Mouse (Mus musculus): ENCODE measurements around the gene Cradd.
A peak's percentile ranks its signal among the peaks of the same experiment; 100 is the strongest.

Cradd gene

DNA sequence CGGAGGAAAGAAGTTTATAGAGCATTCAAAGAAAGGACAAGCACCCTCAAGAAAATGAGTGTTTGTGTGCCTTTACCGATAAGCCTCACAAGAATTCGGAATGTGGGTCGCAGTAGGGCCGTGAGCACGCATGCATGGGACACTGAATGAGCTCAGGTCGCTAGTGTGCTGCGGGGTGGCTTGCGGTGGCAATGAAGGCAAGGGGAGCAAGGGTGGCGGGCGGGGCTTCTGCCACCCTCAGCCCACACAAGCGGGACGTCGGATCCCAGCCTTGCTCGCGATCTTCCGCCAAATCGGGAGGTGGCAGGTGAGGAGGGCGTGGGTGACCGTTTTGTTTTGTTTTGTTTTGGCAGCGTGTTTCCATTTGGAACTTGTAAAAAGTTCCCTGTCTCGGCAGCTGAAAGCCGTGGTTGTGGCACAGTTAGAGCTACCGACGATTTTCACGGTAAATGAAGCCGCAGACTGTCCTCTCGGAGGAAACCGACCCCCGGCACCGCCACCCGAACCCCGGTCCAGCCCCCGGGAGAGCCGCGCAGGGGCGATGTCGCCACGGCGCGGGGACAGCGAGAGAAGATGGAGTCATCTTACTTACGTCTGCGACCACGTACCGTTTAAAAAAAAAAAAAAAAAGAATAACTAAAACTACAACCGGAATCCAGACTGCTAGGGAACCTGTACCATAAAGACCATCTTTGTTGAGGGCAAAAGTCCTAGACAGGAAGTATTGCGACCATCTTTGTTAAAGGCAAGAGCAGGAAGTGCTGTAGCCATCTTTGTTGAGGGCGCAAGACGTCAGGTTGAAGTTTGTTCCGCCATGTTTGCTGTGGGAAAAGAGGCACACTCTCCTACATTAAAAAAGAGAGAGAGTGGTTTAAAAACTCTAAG lies at the start of gene Cradd:
Gene Cradd (minus strand): TSS at position 741 of the 885 bp plus-strand sequence.
- DNase-seq (ENCODE audit: low read depth in 1 of 2, low spot score in 2 of 2), result peak in 1 of 2 experiments; percentile 62

DNA sequence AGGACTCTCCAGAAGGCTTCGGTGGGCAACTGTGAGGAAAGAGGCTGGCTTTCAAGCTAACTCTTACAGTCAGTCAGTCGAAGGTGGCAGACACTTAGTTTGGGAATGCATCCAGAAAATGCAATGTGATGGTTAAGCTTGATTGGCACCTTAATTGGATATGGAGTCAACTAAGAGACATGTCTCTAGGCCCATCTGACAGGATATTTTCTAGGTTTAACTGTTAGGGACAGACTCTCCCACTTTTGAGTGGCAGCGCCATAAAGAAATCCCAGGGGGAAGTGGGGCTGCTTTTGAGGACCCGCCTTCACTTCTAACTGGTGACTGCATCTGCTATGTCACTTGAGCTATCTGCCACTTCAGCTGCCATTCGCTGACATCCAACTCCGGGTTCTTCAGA lies 49.4 kb upstream of the Cradd start:
- DNase-seq (ENCODE audit: low read depth in 1 of 2, low spot score in 2 of 2), result no peak

DNA sequence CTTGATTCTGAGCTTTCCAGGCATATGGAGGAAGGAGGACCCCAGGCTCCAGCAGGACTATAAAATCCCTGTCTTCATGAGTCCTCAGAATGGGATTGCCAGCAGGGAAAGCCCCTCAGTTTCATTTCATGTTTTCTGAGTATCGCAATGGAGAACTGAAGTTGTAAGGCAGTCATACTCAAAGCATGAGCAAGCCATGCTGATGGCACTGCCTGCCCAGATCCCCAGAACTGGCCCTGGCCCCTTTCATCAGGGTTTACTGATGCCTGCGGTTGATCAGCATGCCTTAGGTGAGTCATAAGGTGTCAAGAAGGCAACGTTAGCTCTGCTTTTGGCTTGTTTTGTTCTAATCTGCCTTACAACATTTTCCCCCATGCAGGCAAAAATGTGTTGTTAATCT lies 48.0 kb upstream of the Cradd start:
- DNase-seq (ENCODE audit: low read depth in 1 of 2, low spot score in 2 of 2), result peak; percentile 31 to 47

DNA sequence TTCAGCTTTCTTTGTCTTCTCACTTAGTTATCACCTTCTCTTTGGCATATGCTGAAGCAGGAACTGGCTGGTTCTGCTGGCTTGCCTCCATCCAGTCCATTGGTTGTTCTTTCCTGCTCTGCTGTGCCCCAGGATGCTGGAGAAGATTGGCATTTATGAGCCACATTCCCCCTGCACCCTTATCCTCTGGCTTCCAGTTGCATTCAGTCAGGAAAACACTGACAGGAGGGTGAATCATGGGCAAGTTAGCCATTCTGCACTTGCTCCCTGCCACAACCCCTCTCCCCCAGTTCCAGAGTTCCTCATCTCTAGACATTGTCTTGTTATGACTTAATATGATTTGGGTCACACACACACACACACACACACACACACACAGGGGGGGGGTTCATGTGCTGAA lies 45.3 kb upstream of the Cradd start:
- no peak for DNase-seq (ENCODE audit: low read depth in 1 of 2, low spot score in 2 of 2)

DNA sequence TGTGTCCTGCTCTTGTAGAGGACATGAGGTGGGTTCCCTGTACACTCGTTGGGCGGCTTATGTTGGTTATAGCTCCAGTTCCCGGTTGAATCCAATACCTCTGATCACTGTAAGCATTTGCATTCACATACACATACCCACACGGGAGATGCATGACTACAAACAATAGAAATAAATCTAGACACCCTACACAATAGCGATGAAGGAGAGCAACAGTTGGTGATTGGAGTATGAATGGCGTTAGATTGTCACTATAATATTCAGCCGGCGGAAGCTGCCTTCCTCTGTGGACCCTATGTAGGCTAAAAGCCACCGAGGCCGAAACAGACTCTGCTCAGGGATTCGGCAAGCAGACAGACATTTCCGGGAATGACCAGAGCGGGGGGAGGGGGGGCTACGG lies 44.2 kb upstream of the Cradd start:
- no peak for DNase-seq (ENCODE audit: low read depth in 1 of 2, low spot score in 2 of 2)

DNA sequence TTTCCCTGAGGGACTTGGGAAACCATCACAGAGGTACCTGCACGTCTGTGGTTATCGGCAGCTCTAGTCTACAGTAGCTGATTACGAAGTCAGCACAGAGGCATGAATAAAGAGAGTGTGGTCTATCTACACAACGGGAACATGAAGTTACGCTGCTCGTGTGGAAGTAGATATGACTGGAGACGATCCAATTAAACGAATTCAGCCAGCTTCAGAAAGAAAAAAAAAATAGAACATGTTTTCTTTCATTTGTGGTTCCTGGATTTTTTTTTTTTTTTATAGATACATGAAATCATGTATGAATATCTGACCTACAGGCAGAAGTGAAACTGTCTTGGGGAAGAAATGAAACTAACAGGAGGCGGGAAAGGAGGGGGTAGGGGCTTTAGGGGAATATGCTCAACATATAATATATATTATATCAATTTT lies 43.7 kb upstream of the Cradd start:
- no peak for DNase-seq (ENCODE audit: low read depth in 1 of 2, low spot score in 2 of 2)

DNA sequence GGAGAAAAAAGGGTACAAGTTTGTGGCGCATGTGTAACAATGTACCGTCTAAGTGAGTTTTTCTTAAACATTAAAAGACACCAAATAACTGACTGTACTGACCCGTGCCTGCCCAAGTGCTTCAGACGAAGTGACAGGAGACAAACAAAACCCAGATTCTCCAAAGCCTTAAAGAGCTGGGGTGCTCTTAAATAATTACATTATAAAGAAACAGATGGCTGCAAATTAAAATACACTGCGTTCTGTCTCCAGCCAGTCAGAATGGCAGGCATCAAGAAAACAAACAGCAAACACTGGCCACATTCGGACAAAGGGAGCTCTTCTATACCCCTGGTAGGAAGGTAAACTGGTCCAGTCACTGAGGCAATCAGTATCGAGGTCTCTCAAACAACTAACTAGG lies 43.3 kb upstream of the Cradd start:
- no peak for DNase-seq (ENCODE audit: low read depth in 1 of 2, low spot score in 2 of 2)

DNA sequence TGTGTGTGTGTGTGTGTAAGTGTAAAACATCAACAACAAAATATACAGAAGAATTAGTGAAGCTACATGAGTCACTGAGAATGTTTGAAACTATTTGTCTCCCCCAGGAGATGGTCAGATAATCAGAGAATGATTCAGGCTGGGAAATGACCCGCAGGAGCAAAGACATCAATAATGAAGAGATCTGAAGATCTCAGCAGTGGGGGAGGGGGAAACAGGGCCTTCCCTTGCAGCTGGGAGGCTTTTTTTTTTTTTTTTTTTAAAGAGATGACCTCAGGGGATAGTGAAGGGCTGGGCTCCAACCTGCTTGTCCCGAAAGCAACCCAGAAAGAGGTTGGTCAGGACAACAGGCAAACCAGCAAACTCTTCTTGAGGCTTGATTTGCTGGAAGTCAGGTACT lies 38.4 kb upstream of the Cradd start:
- no peak for DNase-seq (ENCODE audit: low read depth in 1 of 2, low spot score in 2 of 2)

DNA sequence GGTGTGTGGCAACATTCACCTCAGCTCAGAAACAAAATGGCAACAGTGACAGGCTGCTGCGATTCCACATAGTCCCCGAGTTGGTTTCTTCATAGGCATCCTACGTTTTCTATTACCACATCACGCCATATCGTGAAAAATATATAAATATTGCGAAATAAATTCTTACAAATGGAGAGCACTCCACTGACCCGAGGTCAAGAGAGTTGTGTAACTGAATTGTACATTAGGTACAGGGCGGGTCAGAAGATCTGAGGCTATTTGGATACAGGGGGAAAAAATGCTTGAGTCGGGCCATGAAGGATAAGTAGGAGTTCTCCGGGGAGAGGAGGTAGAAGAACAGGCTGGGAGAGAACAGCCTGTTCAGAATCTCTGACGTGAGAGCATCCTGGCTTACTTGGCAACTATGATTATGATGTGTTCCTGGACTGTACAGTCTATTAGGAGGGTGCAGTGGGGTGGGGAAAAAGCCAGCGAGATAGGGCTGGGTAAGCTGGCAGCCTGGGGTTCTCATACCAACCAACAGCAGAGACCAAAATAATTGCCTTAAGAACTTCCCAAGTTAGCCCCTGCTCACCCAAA lies 37.4 kb upstream of the Cradd start:
- no peak for DNase-seq (ENCODE audit: low read depth in 1 of 2, low spot score in 2 of 2)

DNA sequence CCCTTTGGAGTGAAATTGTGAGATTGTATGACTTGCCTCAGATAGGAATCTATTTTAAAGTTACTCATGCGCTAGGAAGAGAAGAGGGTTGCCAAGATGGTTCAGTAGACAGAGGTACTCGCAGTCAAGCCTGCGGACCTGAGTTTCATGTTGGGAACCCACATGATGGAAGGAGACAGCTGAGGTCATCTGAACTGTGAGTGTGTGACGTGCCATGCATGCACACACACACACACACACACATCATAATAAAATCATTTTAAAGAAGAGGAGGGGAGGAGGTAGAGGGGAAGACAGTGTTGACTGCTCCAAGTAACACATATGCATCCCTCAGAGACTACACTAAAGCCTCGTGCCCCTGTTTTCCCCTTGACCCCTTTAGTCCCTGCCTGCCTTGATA lies 36.1 kb upstream of the Cradd start:
- DNase-seq (ENCODE audit: low read depth in 1 of 2, low spot score in 2 of 2), result no peak

DNA sequence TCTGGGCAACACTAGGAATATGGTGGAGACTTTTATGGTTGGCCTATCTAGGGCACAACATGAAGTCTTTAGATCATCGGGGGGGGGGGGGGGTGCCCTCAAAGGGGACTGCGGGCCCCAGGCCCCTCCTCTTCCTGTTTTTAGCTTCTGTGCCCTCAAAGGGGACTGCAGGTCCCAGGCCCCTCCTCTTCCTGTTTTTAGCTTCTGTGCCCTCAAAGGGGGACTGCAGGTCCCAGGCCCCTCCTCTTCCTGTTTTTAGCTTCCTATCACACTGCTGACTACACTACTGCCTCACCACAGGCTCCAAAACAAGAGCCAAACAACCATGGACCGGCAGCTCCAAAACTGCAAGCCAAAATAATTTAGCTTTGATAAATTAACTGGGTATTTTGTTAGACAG lies 33.8 kb upstream of the Cradd start:
- DNase-seq (ENCODE audit: low read depth in 1 of 2, low spot score in 2 of 2), result no peak

DNA sequence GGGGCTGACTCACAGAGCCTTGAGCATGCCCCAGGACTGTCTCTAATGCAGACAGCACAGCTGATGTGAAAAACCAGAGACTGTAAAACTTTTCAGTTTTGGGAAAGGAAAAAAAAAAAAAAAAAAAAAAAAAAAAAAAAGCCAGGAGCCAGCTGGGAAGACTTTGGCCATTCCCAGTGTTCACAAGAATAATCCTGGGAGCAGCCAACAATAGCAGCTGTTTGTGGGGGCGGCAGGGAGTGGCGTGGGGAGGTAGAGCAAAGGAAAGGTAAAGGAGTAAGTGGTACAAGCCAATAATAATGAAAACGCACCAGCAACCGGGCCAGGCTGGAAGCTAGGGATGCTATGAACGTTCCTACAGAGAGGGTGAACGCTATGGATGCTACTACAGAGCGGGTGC lies 32.8 kb upstream of the Cradd start:
- DNase-seq (ENCODE audit: low read depth in 1 of 2, low spot score in 2 of 2), result no peak

DNA sequence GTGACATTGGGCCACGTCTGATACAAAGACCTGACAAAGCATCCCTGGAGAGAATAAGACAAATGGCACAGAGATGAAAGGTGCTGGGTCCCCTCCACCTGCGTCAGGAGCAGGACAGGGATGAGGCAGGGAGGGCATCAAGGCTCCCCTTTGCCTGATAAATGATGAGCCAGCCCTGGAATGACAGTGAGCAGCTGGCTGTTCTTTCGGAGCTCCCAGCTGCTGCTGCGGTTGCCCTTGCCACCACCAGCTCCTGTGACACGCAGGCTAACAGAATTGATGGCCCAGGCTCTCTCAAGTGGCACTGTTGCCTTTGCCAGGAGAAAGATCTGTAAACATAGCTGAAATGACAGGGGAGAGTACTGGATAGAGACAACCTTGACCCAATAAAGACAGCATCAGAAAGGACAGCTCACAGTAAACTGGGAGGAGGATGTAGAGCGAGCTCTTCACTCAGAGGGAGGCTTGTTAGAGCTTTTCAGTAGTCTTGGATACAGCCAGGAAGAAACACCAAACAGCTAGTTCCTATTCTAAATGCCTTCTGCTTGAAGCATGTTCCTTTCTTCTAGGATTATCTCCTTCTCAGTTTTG lies 31.8 kb upstream of the Cradd start:
- DNase-seq (ENCODE audit: low read depth in 1 of 2, low spot score in 2 of 2), result no peak

DNA sequence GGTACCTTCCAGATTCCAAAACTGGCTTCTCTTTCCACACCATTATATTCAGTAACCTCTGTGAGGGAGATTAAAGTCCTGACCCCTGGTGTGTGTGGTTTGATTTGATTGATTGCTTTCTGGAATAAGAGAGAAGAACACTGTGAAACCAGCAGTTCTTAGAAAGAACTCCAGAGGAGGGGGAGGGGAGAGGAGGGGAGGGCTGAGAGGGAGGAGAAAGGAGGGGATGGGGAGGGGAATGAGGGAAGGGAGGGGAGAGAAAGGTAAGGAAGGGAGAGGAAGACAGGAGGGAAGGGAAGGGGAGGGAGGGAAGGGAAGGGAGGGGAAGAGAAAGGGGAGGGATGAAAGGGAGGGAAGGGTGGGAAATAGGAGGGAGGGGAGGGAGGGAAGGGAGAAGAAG lies 30.7 kb upstream of the Cradd start:
- no peak for DNase-seq (ENCODE audit: low read depth in 1 of 2, low spot score in 2 of 2)

DNA sequence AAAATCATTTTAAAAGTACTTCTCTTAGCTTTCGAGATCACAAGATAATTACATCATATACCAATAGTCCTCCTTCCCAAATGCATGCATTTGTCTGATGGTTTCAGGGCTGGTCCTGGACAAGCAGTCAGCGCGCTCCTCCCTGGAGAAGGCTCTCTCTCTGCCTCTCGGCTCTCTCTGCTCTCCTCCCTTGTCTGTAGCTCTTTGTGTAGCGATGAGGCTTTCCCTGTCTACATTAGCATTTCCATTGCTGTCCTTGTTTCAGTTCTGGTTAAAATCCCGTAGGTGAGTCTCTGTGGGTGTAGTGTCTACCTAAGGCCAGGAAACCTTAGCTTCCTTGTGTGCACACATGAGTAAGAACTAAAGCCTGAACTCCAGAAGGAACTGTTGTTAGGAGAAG lies 30.1 kb upstream of the Cradd start:
- DNase-seq (ENCODE audit: low read depth in 1 of 2, low spot score in 2 of 2), result no peak

DNA sequence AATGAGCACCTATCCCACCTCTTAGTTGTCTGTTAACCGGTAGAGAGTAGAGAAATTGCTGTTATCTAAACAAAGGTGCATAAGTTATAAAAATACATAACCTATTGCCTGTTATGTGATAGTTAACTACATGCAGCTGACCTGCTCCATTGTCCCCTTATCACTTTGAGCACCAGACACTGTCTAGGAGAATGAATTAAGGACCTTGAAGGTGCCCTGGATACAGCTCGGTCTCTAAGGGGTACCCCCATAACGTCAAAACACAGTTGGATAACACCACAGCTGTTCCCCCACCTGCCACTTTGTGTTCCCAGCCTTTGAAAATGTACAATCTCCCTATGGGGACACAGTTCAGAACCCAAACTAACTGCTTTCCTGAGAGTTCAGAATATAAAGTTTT lies 24.5 kb upstream of the Cradd start:
- no peak for DNase-seq (ENCODE audit: low read depth in 1 of 2, low spot score in 2 of 2)

DNA sequence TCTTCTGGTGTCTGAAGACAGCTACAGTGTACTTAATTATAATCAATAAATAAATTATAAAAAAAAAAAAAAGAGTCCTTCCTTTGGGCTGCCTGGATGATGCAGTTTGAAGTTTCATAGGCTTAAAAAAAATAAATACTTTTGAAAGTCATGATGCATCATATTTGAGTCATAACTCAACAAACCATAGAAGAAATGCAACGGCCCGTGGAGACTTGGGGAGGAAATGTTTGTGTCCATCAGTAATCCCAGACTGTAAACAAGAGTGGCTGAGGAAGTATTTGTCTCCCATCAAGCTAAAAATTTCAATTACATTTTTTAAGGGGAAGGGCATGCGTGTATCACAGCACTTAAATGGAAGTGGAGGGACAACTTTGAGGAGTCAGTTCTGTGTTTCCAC lies 23.8 kb upstream of the Cradd start:
- DNase-seq (ENCODE audit: low read depth in 1 of 2, low spot score in 2 of 2), result no peak

DNA sequence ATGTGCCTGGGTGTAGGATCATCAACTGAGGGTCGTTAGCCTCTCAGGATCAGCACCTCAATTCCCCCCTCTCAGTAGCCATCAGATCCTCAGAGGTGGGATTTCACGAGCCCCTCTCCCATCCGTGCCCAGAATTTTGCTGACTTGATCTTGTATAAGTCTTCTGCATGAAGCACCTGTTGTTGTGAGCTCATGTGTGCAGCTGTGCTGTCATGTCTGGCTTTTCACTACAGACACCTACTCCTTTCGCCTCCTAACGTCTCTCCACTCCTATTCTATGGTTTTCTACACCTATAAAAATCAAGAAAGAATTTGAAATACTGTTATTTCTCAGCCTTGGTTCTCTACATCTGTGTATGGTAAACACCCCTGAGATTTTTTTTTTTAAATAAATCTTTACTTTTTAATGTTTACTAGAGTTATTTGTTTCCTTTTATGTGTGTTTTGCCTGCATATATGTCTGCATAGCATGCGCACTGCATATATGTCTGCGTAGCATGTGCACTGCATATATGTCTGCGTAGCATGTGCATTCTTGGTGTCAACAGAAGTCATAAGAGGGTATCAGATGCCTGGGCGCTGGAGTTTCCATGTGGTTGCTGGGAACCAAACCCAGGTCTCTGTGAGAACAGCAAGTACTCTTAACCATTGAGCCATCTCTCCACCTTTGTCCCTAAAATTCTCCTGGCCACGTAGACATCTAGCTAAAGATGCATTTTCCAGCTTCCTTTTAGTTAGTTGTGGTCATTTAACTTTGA lies 19.1 kb upstream of the Cradd start:
- no peak for DNase-seq (ENCODE audit: low read depth in 1 of 2, low spot score in 2 of 2)

DNA sequence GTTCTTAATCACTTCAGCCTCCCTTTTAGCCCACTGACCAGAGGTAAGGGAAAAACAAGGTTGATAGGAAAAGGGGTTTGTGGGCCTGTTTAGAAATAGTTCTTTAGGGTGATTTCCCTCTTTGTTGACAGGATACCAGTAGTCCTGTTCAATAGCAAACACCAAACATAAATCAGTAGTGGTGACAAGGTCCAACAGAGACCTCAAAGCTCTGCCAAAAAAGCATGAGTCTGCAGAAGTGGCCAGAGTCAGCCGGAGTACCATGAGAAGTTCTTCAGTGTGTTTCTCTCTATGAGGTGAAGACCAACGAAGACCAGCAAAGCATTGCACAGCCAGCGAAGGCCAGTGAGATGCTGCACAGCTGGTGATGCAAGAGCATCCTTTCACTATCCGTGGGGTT lies 16.7 kb upstream of the Cradd start:
- DNase-seq (ENCODE audit: low read depth in 1 of 2, low spot score in 2 of 2), result no peak

DNA sequence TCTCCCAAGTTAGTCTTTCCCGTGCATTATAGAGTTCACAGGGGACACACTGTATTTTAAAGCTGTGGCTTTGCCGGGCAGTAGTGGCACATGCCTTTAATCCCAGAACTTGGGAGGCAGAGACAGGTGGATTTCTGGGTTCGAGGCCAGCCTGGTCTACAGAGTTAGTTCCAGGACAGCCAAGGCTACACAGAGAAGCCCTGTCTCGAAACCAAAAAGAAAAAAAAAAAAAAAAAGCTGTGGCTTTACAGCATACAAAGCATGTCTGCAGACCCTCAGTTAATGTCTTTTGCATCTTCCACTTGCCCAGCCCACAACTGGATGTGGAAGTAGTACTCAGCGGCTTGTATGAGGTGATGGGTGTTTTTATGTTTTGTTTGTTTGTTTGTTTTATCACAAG lies 13.7 kb upstream of the Cradd start:
- DNase-seq (ENCODE audit: low read depth in 1 of 2, low spot score in 2 of 2), result no peak

DNA sequence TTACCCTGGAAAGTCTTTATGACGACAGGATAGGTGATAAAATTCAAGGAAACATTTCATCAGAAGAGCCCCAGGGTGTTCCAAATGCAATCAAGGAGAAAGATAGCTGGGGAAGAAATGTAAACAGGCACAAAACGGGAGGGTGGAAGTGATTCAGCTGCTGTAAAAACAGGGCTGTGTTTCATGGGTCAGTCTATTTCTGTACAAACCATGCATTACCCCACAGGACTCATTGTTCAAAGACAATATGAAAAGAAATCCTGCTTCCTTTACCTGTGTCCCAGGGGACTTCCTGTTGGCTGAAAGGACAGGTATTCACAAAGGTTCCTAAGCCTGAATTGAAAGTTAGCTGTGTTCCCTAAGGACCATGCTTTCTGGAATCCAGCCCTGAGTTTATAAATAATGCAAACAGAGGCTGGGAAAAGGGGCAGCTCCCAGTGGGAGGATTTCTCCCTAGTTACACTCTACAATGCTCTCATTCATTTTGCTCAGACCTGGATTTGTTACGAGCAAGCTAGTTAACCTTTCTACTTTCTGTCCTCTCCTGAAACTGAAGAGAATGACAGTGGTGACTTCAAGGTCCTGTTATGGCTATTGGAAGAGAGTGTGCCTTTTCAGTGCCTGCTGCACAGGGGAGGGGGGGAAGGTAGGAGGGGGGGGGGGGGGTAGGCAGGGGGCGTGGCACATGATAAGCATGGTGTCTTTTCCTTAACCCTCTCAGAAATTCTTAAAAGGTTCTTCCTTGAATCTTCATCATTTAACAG lies 13.0 kb upstream of the Cradd start:
- DNase-seq (ENCODE audit: low read depth in 1 of 2, low spot score in 2 of 2), result no peak
